Mouse (Mus musculus) limb, embryonic 14.5 days (tissue): Measurements from ENCODE around the gene Sost. TPM values are rescaled to one million over a fixed set of nuclear protein-coding genes. Genes with fewer than 3 reads are reported as not detected.

Experiments used
- ATAC-seq: fragments of 200-750 bp; cut with Nextera tagmentation; 2 replicates; pipeline ENCODE4 v1.8.0; 2017; ENCODE audit warnings: low read depth, moderate number of reproducible peaks, moderate TSS enrichment; ENCODE audit not compliant: low FRiP score
- DNase-seq: peaks from one replicate; pipeline ENCODE4 v3.0.0-alpha.2; 2015; ENCODE audit warnings: low spot score
- H3K27ac ChIP-seq: fragments of 300-500 bp; sonication (generic); replicated peaks from 2 replicates; pipeline ENCODE4 v1.5.1; 2014; ENCODE audit warnings: low read depth, mild to moderate bottlenecking, low read length, moderate library complexity, mixed read lengths
- H3K27me3 ChIP-seq: fragments of 300-500 bp; sonication (generic); 2 replicates; pipeline ENCODE4 v1.6.1; 2014; ENCODE audit warnings: low read length, mixed read lengths; ENCODE audit not compliant: control insufficient read depth, insufficient read depth
- H3K36me3 ChIP-seq: fragments of 300-500 bp; sonication (generic); 2 replicates; pipeline ENCODE4 v1.6.1; 2014; ENCODE audit warnings: mild to moderate bottlenecking, low read length, moderate library complexity, mixed read lengths; ENCODE audit not compliant: control insufficient read depth, insufficient read depth
- H3K4me1 ChIP-seq: fragments of 300-500 bp; sonication (generic); 2 replicates; pipeline ENCODE4 v1.6.1; 2014; ENCODE audit warnings: antibody characterized with exemption, low read length, mixed read lengths; ENCODE audit not compliant: control insufficient read depth, insufficient read depth
- H3K4me2 ChIP-seq: fragments of 300-500 bp; sonication (generic); replicated peaks from 2 replicates; pipeline ENCODE4 v1.6.1; 2014; ENCODE audit warnings: low read depth, mild to moderate bottlenecking, low read length, moderate library complexity; ENCODE audit not compliant: severe bottlenecking
- H3K4me3 ChIP-seq: fragments of 300-500 bp; sonication (generic); replicated peaks from 2 replicates; pipeline ENCODE4 v1.5.1; 2014; ENCODE audit warnings: low read length
- H3K9ac ChIP-seq: fragments of 300-500 bp; sonication (generic); 2 replicates; pipeline ENCODE4 v1.6.1; 2014; ENCODE audit warnings: mild to moderate bottlenecking, low read depth, low read length, moderate library complexity; ENCODE audit not compliant: severe bottlenecking
- H3K9me3 ChIP-seq: fragments of 300-500 bp; sonication (generic); 2 replicates; pipeline ENCODE4 v1.6.1; 2016; ENCODE audit warnings: low read length; ENCODE audit not compliant: control insufficient read depth
- POLR2A ChIP-seq: fragments of 200-500 bp; IDR thresholded peaks from 2 replicates; pipeline ENCODE4 v1.8.0; 2012; ENCODE audit warnings: inconsistent platforms, mild to moderate bottlenecking, moderate library complexity, borderline replicate concordance; ENCODE audit not compliant: insufficient read depth, insufficient read length; ENCODE audit errors: extremely low read depth
- WGBS: fragments of 180-500 bp; shearing (Covaris S2); extraction: QIAGEN DNeasy Blood & Tissue Kit; methylation state at CpG from one replicate; pipeline ENCODE4 v1.1.7; 2014; 5-methylcytosine and 5-hydroxymethylcytosine counted together
- polyA plus RNA-seq, 2 experiments: library from polyadenylated mRNA; depleted of rRNA in 1 of 2; stranded (reverse) in 1 of 2; unstranded in 1 of 2; fragments of >200 nt; fragmentation: Nextera tagmentation in 1 of 2; extraction: Ambion mirVana in 1 of 2; gene quantifications; 2 replicates each; pipeline versions ENCODE4 v1.2.1 to v1.2.3; 2012 to 2014

The Sost gene
- polyA plus RNA-seq, 2 experiments, result 0.88 TPM; not detected in 1

GRCm38 (mm10) chr11:101965553-101965952 is 1.3 kb downstream of the Sost start:
- no peak overlapping the region for H3K9ac ChIP-seq
- H3K4me3 ChIP-seq, result no peak overlapping the region
- DNase-seq, result no peak
- H3K27me3 ChIP-seq, result peaks cover 55% of the 10 kb centered on the region
- H3K4me2 ChIP-seq, result no peak overlapping the region
- TF ChIP-seq POLR2A, result no peak
- 9% methylated on average over 2 of the region's 2 CpGs for WGBS
- peaks cover 11% of the 10 kb centered on the region for H3K4me1 ChIP-seq
- no peak overlapping the region for H3K27ac ChIP-seq
- ATAC-seq, result no peak
- no peaks in the 10 kb centered on the region for H3K36me3 ChIP-seq
- H3K9me3 ChIP-seq, result no peaks in the 10 kb centered on the region

- Histone ChIP-seq H3K4me3 (peak overlapping the region; percentile 55; the same call in 1 of the 2 replicates), H3K36me3 (no peaks in the 10 kb centered on the region), H3K4me1 (peaks cover 11% of the 10 kb centered on the region), H3K4me2 (no peak overlapping the region), H3K9me3 (no peaks in the 10 kb centered on the region), H3K27me3 (peaks cover 55% of the 10 kb centered on the region), H3K27ac (no peak overlapping the region), H3K9ac (no peak overlapping the region)
- no peak for ATAC-seq
- TF ChIP-seq POLR2A, result no peak
- 6% methylated on average over 8 of the region's 8 CpGs for WGBS
- DNase-seq, result no peak
Measured at GRCm38 (mm10) chr11:101964647-101965046, 2.2 kb downstream of the Sost start.

GRCm38 (mm10) chr11:101963473-101964291 is 3.1 kb downstream of the Sost start:
- under 1% methylated on average over 76 of the region's 78 CpGs for WGBS
- Histone ChIP-seq H3K36me3 (no peaks in the 10 kb centered on the region), H3K27ac (no peak overlapping the region), H3K9me3 (no peaks in the 10 kb centered on the region), H3K4me2 (peak overlapping the region; percentile 96), H3K9ac (peak overlapping the region; percentile 55), H3K27me3 (peaks cover 55% of the 10 kb centered on the region), H3K4me1 (peaks cover 11% of the 10 kb centered on the region), H3K4me3 (peak overlapping the region; percentile 55)
- peak; percentile 33; the same call in 1 of the 2 replicates for ATAC-seq
- no peak for TF ChIP-seq POLR2A
- no peak for DNase-seq

GRCm38 (mm10) chr11:101963043-101963442 is 3.8 kb downstream of the Sost start:
- peak overlapping the region; percentile 96 for H3K4me2 ChIP-seq
- TF ChIP-seq POLR2A, result no peak
- H3K4me1 ChIP-seq, result peaks cover 11% of the 10 kb centered on the region
- peaks cover 55% of the 10 kb centered on the region for H3K27me3 ChIP-seq
- no peak overlapping the region for H3K27ac ChIP-seq
- no peak for DNase-seq
- no peaks in the 10 kb centered on the region for H3K36me3 ChIP-seq
- peak overlapping the region; percentile 55 for H3K4me3 ChIP-seq
- no peak for ATAC-seq
- WGBS, result 4% methylated on average over 11 of the region's 11 CpGs
- H3K9me3 ChIP-seq, result no peaks in the 10 kb centered on the region
- H3K9ac ChIP-seq, result no peak overlapping the region

GRCm38 (mm10) chr11:101957476-101957875 is 9.3 kb downstream of the Sost start:
- DNase-seq (no peak), ATAC-seq (no peak)
- no peak overlapping the region for H3K9ac ChIP-seq
- H3K4me3 ChIP-seq, result no peak overlapping the region
- no peak overlapping the region for H3K4me2 ChIP-seq
- no peak overlapping the region for H3K27ac ChIP-seq
- peaks cover 12% of the 10 kb centered on the region; the same call in 1 of the 2 replicates for H3K4me1 ChIP-seq
- peaks cover 11% of the 10 kb centered on the region for H3K27me3 ChIP-seq
- WGBS, result 47% methylated on average over 5 of the region's 5 CpGs
- H3K36me3 ChIP-seq, result no peaks in the 10 kb centered on the region
- H3K9me3 ChIP-seq, result no peaks in the 10 kb centered on the region
- TF ChIP-seq POLR2A, result no peak
